10 mouse cellular contexts compared by ENCODE assay signal in genomic region chr1:180863606-180864005, GRCm38 (mm10). TPM values are rescaled to one million over a fixed set of nuclear protein-coding genes. Genes with fewer than 3 reads are reported as not detected.
A peak's percentile ranks its signal among the peaks of the same experiment; 100 is the strongest.
DNase-seq lines count a peak whose midpoint lies in the region; ATAC-seq and TF ChIP-seq lines count a peak whose summit lies in the region.
"Had no signal": no experiment of that assay in that cellular context is flagged by ENCODE, and none has a peak within 500 bp of the region (broad histone marks: within the 10 kb centered on the region; RNA-seq: fewer than 3 reads in every experiment).

No protein-coding gene starts in this region.

- H3K9ac ChIP-seq in hindbrain, embryonic 11.5 days (ENCODE audit: low read depth, low read length) = no peak overlapping the region
- no peak overlapping the region for H3K9ac ChIP-seq in hindbrain, embryonic 16.5 days (ENCODE audit: low read depth, low read length)
- H3K9ac ChIP-seq in lung, postnatal 0 days (replicated peaks; ENCODE audit: low read depth) = no peak overlapping the region
- H3K9ac ChIP-seq in intestine, embryonic 15.5 days = no peak overlapping the region
- H3K9ac ChIP-seq: limb, embryonic 13.5 days; stomach, embryonic 15.5 days had no signal

- no peaks in the 10 kb centered on the region for H3K4me1 ChIP-seq in hindbrain, embryonic 11.5 days (replicated peaks; ENCODE audit: control insufficient read depth, insufficient read depth, low read length)
- H3K4me1 ChIP-seq in hindbrain, embryonic 16.5 days (ENCODE audit: control insufficient read depth, insufficient read depth, low read depth, low read length) = no peaks in the 10 kb centered on the region
- no peaks in the 10 kb centered on the region for H3K4me1 ChIP-seq in lung, postnatal 0 days (ENCODE audit: insufficient read depth, low read depth, low read length)
- no peaks in the 10 kb centered on the region for H3K4me1 ChIP-seq in intestine, embryonic 15.5 days (replicated peaks)
- H3K4me1 ChIP-seq: limb, embryonic 13.5 days; stomach, embryonic 15.5 days had no signal

- no peak for ATAC-seq in hindbrain, embryonic 11.5 days (ENCODE audit: low FRiP score)
- no peak for ATAC-seq in hindbrain, embryonic 16.5 days
- peak; percentile 76; the same call in 1 of the 2 replicates for ATAC-seq in common myeloid progenitor, adult 5-6 weeks (replicated peaks; ENCODE audit: low read depth, poor library complexity, severe bottlenecking)
- no peak; the same call in 1 of the 2 replicates for ATAC-seq in lung, postnatal 0 days
- ATAC-seq in intestine, embryonic 15.5 days = no peak

- H3K4me2 ChIP-seq in hindbrain, embryonic 11.5 days (replicated peaks; ENCODE audit: low read depth, low read length) = no peak overlapping the region
- no peak overlapping the region for H3K4me2 ChIP-seq in hindbrain, embryonic 16.5 days (ENCODE audit: low read length)
- H3K4me2 ChIP-seq in lung, postnatal 0 days (replicated peaks; ENCODE audit: low read depth, low read length) = no peak overlapping the region
- no peak overlapping the region for H3K4me2 ChIP-seq in intestine, embryonic 15.5 days (replicated peaks)
- H3K4me2 ChIP-seq: limb, embryonic 13.5 days; stomach, embryonic 15.5 days had no signal

- peak; percentile 65 for DNase-seq in hindbrain, embryonic 11.5 days (ENCODE audit: low spot score)
- DNase-seq in thymus, postnatal 14 days = peak; percentile 42
- DNase-seq in thymus, postnatal 4 days = no peak
- peak; percentile 83 for DNase-seq in lung, postnatal 0 days (ENCODE audit: low spot score)

- H3K4me3 ChIP-seq in hindbrain, embryonic 11.5 days (ENCODE audit: low read depth, low read length) = no peak overlapping the region; the same call in 1 of the 2 replicates
- no peak overlapping the region for H3K4me3 ChIP-seq in hindbrain, embryonic 16.5 days (ENCODE audit: low read length)
- H3K4me3 ChIP-seq in lung, postnatal 0 days (ENCODE audit: low read depth, low read length) = no peak overlapping the region
- H3K4me3 ChIP-seq in intestine, embryonic 15.5 days (replicated peaks) = no peak overlapping the region
- H3K4me3 ChIP-seq: erythroblast, embryonic 14.5 days; limb, embryonic 13.5 days; stomach, embryonic 15.5 days had no signal

- H3K36me3 ChIP-seq in hindbrain, embryonic 11.5 days (ENCODE audit: control insufficient read depth, insufficient read depth, low read length) = peaks cover 6% of the 10 kb centered on the region; the same call in 1 of the 2 replicates
- peaks cover 44% of the 10 kb centered on the region for H3K36me3 ChIP-seq in hindbrain, embryonic 16.5 days (ENCODE audit: control insufficient read depth, insufficient read depth, low read length)
- H3K36me3 ChIP-seq in lung, postnatal 0 days (ENCODE audit: insufficient read depth, low read length) = peaks cover 33% of the 10 kb centered on the region
- H3K36me3 ChIP-seq in intestine, embryonic 15.5 days = peaks cover 45% of the 10 kb centered on the region

- no peaks in the 10 kb centered on the region for H3K27me3 ChIP-seq in hindbrain, embryonic 11.5 days (ENCODE audit: control insufficient read depth, insufficient read depth, low read length)
- H3K27me3 ChIP-seq in hindbrain, embryonic 16.5 days (replicated peaks; ENCODE audit: control insufficient read depth, insufficient read depth, low read length) = no peaks in the 10 kb centered on the region
- no peaks in the 10 kb centered on the region for H3K27me3 ChIP-seq in lung, postnatal 0 days (replicated peaks; ENCODE audit: insufficient read depth, low read length)
- H3K27me3 ChIP-seq in intestine, embryonic 15.5 days (replicated peaks) = no peaks in the 10 kb centered on the region
- H3K27me3 ChIP-seq: limb, embryonic 13.5 days; stomach, embryonic 15.5 days had no signal

- H3K9me3 ChIP-seq in hindbrain, embryonic 11.5 days (ENCODE audit: control insufficient read depth, low read length) = no peaks in the 10 kb centered on the region
- no peaks in the 10 kb centered on the region for H3K9me3 ChIP-seq in hindbrain, embryonic 16.5 days (ENCODE audit: control insufficient read depth, low read length)
- H3K9me3 ChIP-seq in lung, postnatal 0 days (ENCODE audit: low read length) = no peaks in the 10 kb centered on the region
- no peaks in the 10 kb centered on the region for H3K9me3 ChIP-seq in intestine, embryonic 15.5 days
- H3K9me3 ChIP-seq: limb, embryonic 13.5 days; stomach, embryonic 15.5 days had no signal

- no peak for TF ChIP-seq EP300 in lung, postnatal 0 days (IDR thresholded peaks at IDR 0.05)

- WGBS in hindbrain, embryonic 11.5 days = 48% methylated on average over 1 of the region's 1 CpGs
- WGBS in hindbrain, embryonic 16.5 days = 8% methylated on average over 1 of the region's 1 CpGs
- 0% methylated on average over 1 of the region's 1 CpGs for WGBS in lung, postnatal 0 days
- WGBS in intestine, embryonic 15.5 days = 11% methylated on average over 1 of the region's 1 CpGs

- peak; percentile 84 for TF ChIP-seq CTCF in lung, postnatal 0 days (IDR thresholded peaks at IDR 0.05)

- H3K27ac ChIP-seq in hindbrain, embryonic 11.5 days (ENCODE audit: low read depth, low read length) = no peak overlapping the region
- H3K27ac ChIP-seq in hindbrain, embryonic 16.5 days (ENCODE audit: low read depth, low read length) = no peak overlapping the region
- no peak overlapping the region for H3K27ac ChIP-seq in lung, postnatal 0 days (ENCODE audit: low read length)
- H3K27ac ChIP-seq in intestine, embryonic 15.5 days = no peak overlapping the region
- H3K27ac ChIP-seq: limb, embryonic 13.5 days; stomach, embryonic 15.5 days had no signal

RNA-seq across cellular contexts. Expression of gene Sde2, which starts 12.7 kb away (rescaled TPM):
- polyA plus RNA-seq in hindbrain, embryonic 11.5 days (2014; fragmentation: Nextera tagmentation; extraction: Ambion mirVana) = 33.8 and 34.7 TPM in 2 replicates
- polyA plus RNA-seq in hindbrain, embryonic 16.5 days (2015; fragmentation: Nextera tagmentation; extraction: Ambion mirVana) = 28.7 and 32.2 TPM in 2 replicates
- total RNA-seq in common myeloid progenitor, adult 5-6 weeks (2017) = 42.4 and 47.0 TPM in 2 replicates
- 21.2 and 22.6 TPM in 2 replicates for polyA plus RNA-seq in lung, postnatal 0 days (2015; fragmentation: Nextera tagmentation; extraction: Ambion mirVana)
- polyA plus RNA-seq in intestine, embryonic 15.5 days (2015; fragmentation: Nextera tagmentation; extraction: Ambion mirVana) = 31.5 and 31.7 TPM in 2 replicates

RNA-seq across cellular contexts. Expression of gene Lefty2, which starts 29.3 kb away (rescaled TPM):
- not detected in 2 replicates for polyA plus RNA-seq in hindbrain, embryonic 11.5 days (2014; fragmentation: Nextera tagmentation; extraction: Ambion mirVana)
- polyA plus RNA-seq in hindbrain, embryonic 16.5 days (2015; fragmentation: Nextera tagmentation; extraction: Ambion mirVana) = 4.8 and 5.6 TPM in 2 replicates
- not detected in 2 replicates for total RNA-seq in common myeloid progenitor, adult 5-6 weeks (2017)
- polyA plus RNA-seq in lung, postnatal 0 days (2015; fragmentation: Nextera tagmentation; extraction: Ambion mirVana) = 0.16 TPM in 1 of 2 replicates, not detected in the other
- polyA plus RNA-seq in intestine, embryonic 15.5 days (2015; fragmentation: Nextera tagmentation; extraction: Ambion mirVana) = 0.05 and 0.09 TPM in 2 replicates
- polyA plus RNA-seq: erythroblast, embryonic 14.5 days; stomach, embryonic 15.5 days had no signal

RNA-seq across cellular contexts. Expression of gene Pycr2, which starts 40.5 kb away (rescaled TPM):
- 81.2 and 88.5 TPM in 2 replicates for polyA plus RNA-seq in hindbrain, embryonic 11.5 days (2014; fragmentation: Nextera tagmentation; extraction: Ambion mirVana)
- polyA plus RNA-seq in hindbrain, embryonic 16.5 days (2015; fragmentation: Nextera tagmentation; extraction: Ambion mirVana) = 74.6 and 75.6 TPM in 2 replicates
- total RNA-seq in common myeloid progenitor, adult 5-6 weeks (2017) = 20.5 and 30.5 TPM in 2 replicates
- polyA plus RNA-seq in lung, postnatal 0 days (2015; fragmentation: Nextera tagmentation; extraction: Ambion mirVana) = 51.9 and 57.5 TPM in 2 replicates
- 71.4 and 82.4 TPM in 2 replicates for polyA plus RNA-seq in intestine, embryonic 15.5 days (2015; fragmentation: Nextera tagmentation; extraction: Ambion mirVana)

RNA-seq across cellular contexts. Expression of gene H3f3a, which starts 49.9 kb away (rescaled TPM):
- polyA plus RNA-seq in hindbrain, embryonic 11.5 days (2014; fragmentation: Nextera tagmentation; extraction: Ambion mirVana) = 3,542 and 3,682 TPM in 2 replicates
- polyA plus RNA-seq in hindbrain, embryonic 16.5 days (2015; fragmentation: Nextera tagmentation; extraction: Ambion mirVana) = 2,228 and 2,423 TPM in 2 replicates
- 1,892 and 2,280 TPM in 2 replicates for total RNA-seq in common myeloid progenitor, adult 5-6 weeks (2017)
- polyA plus RNA-seq in lung, postnatal 0 days (2015; fragmentation: Nextera tagmentation; extraction: Ambion mirVana) = 1,774 and 1,827 TPM in 2 replicates
- polyA plus RNA-seq in intestine, embryonic 15.5 days (2015; fragmentation: Nextera tagmentation; extraction: Ambion mirVana) = 1,771 and 1,977 TPM in 2 replicates
